In the genomic region with DNA sequence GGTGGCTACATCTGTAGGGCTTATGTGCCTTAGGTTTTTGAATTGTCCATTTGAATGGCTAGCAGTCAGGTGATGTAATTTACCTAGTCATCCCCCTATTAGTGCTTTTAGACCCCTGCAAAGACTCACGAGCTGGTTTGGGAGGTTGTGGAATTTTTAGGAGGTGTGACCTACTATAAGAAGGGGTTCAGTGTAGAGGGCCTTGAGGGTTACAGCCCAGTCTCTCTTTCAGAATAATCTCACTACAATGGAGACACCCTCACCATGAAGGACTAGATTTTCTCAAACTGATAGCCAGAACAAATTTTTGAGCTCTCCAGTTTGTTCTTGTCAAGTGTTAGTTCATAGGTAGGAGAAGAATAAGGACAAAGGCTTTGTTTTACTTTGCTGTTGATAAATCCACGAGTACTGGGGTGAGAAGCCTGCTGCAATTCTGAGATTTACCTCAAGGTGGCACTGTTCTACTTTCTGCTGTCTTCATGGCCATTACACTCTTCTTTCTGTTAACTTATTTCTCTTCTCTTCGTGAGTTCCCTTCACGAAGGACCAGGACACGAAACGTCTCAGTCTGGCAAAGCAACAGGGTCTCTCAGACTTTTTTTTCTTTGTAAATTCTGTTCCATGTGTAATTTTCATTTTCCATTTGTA, we compare ENCODE assay signal across 9 mouse cellular contexts. TPM values are rescaled to one million over a fixed set of nuclear protein-coding genes. Genes with fewer than 3 reads are reported as not detected.
DNase-seq lines count a peak whose midpoint lies in the region; ATAC-seq lines count a peak whose summit lies in the region.
"Had no signal": no experiment of that assay in that cellular context is flagged by ENCODE, and none has a peak within 500 bp of the region (broad histone marks: within the 10 kb centered on the region; RNA-seq: fewer than 3 reads in every experiment).

No protein-coding gene starts in this region.

- H3K9me3 ChIP-seq in kidney, embryonic 15.5 days (replicated peaks): no peaks in the 10 kb centered on the region
- H3K9me3 ChIP-seq in hindbrain, embryonic 14.5 days (ENCODE audit: control insufficient read depth, low read length): no peaks in the 10 kb centered on the region

- H3K27ac ChIP-seq in kidney, embryonic 15.5 days: no peak overlapping the region
- no peak overlapping the region for H3K27ac ChIP-seq in hindbrain, embryonic 14.5 days

- no peaks in the 10 kb centered on the region for H3K27me3 ChIP-seq in kidney, embryonic 15.5 days
- H3K27me3 ChIP-seq in hindbrain, embryonic 14.5 days (ENCODE audit: control insufficient read depth, insufficient read depth, low read length): no peaks in the 10 kb centered on the region

- H3K9ac ChIP-seq in kidney, embryonic 15.5 days: no peak overlapping the region
- H3K9ac ChIP-seq in hindbrain, embryonic 14.5 days: no peak overlapping the region

- no peaks in the 10 kb centered on the region for H3K36me3 ChIP-seq in kidney, embryonic 15.5 days
- H3K36me3 ChIP-seq in hindbrain, embryonic 14.5 days (replicated peaks; ENCODE audit: control insufficient read depth, insufficient read depth): no peaks in the 10 kb centered on the region

- no peak overlapping the region for H3K4me2 ChIP-seq in kidney, embryonic 15.5 days
- no peak overlapping the region for H3K4me2 ChIP-seq in hindbrain, embryonic 14.5 days (replicated peaks)

- intact Hi-C loops in left cerebral cortex, postnatal 10 days (cut with DNase I): loop anchor here (5.0 to 10.0 kb wide), 4 partner anchors 171 to 1181 kb away; partner anchors contain the start of gene Gabrg3

- H3K4me1 ChIP-seq in kidney, embryonic 15.5 days: no peaks in the 10 kb centered on the region
- no peaks in the 10 kb centered on the region for H3K4me1 ChIP-seq in hindbrain, embryonic 14.5 days (replicated peaks; ENCODE audit: control insufficient read depth, insufficient read depth, low read length)

- peak; percentile 30 for DNase-seq in kidney, adult 18-20 months
- peak; percentile 10 for DNase-seq in adrenal gland, adult 8-10 months
- peak; percentile 44 for DNase-seq in embryo, embryonic 11.5 days (ENCODE audit: low read depth, low spot score)
- DNase-seq in hindbrain, embryonic 14.5 days (ENCODE audit: low spot score): peak; percentile 93
- DNase-seq in left cerebral cortex, postnatal 10 days (ENCODE audit: extremely low spot score in 1 of 2, low spot score in 2 of 2): peak; percentile 71 to 78
- DNase-seq in neural tube, embryonic 10.5 days (ENCODE audit: extremely low spot score, low spot score): peak; percentile 58
- DNase-seq in natural killer cell, adult 2 months (ENCODE audit: low spot score in 2 of 2): no peak

- no peak overlapping the region for H3K4me3 ChIP-seq in kidney, embryonic 15.5 days (replicated peaks)
- no peak overlapping the region for H3K4me3 ChIP-seq in hindbrain, embryonic 14.5 days (replicated peaks; ENCODE audit: low read length)

- no peak for ATAC-seq in kidney, embryonic 15.5 days (replicated peaks; ENCODE audit: low FRiP score)
- ATAC-seq in hindbrain, embryonic 14.5 days (ENCODE audit: low FRiP score): peak; percentile 86

- WGBS in kidney, embryonic 15.5 days: 38% methylated on average over 6 of the region's 6 CpGs
- WGBS in hindbrain, embryonic 14.5 days: 35% methylated on average over 6 of the region's 6 CpGs

RNA-seq across cellular contexts. Expression of gene Oca2, which starts 52.0 kb away (rescaled TPM):
- polyA plus RNA-seq in kidney, embryonic 15.5 days (2015; fragmentation: Nextera tagmentation; extraction: Ambion mirVana): 0.05 TPM in 1 of 2 replicates, not detected in the other
- 1 to 10 TPM; 4.5 to 7.6 (median 6.2) TPM for total RNA-seq in adrenal gland, adult 8-10 months (2022)
- polyA plus RNA-seq in hindbrain, embryonic 14.5 days (2014; fragmentation: Nextera tagmentation; extraction: Ambion mirVana): 2.1 and 2.2 TPM in 2 replicates
- 1 to 10 TPM in 1 of 2 experiments, under 1 TPM in 1; 0.69 to 1.3 TPM for total RNA-seq in left cerebral cortex, postnatal 10 days (2021)
- total RNA-seq: neutrophil, adult 5-6 weeks had no signal

Comparison
In these comparisons a context has a peak if more than half of its experiments do, and no peak if none do; other contexts are left out.
1. DNase-seq: peak in kidney, adult 18-20 months (single experiment), adrenal gland, adult 8-10 months (single experiment), embryo, embryonic 11.5 days (single experiment), hindbrain, embryonic 14.5 days (single experiment), left cerebral cortex, postnatal 10 days (2 of 2) and neural tube, embryonic 10.5 days (single experiment); none in natural killer cell, adult 2 months (0 of 2).